Mouse (Mus musculus): ENCODE measurements around the gene Tomm6.

DNA sequence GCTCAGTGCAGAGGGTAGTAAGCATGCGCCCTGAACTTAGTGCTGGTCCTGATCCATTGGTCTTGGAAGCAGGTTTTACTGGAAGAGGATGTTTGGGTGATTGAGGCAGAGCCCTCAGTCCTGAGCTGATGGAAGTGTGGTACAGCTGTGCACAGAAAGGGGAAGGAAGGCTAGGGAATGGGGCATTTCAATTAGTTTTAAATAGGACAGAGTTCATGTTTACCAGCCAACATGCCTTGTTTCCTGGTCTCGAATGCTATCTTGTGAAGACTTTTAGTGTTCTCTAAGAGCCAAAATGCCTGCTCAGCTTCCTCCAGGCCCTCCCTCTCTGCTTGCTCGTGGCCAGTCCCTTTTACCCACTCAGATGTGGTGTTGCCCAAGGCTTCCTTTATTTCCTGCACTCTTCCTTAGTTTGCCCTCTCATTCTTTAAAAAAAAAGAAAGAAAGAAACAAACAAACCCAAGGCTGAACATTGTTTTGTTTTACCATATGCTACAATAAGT lies 29.4 kb downstream of the Tomm6 start:
- no peak for TF ChIP-seq CTCF (IDR thresholded peaks at IDR 0.05; ENCODE audit: low read depth)
- TF ChIP-seq EP300 (IDR thresholded peaks at IDR 0.05; ENCODE audit: low read depth): no peak
